Mouse (Mus musculus) cerebellum, adult 2 months (tissue): ENCODE measurements at regions not wholly inside any gene's neighbourhood (a gene's known extent, or its start where the extent isn't known, plus 50 kb on each side); places are given as distances from the start of the nearest gene placed in this dataset.

ENCODE experiments used
- DNase-seq, 2 experiments: peaks; one replicate each; pipeline ENCODE4 v3.0.0; 2021
- H3K27ac ChIP-seq: fragments of 200-500 bp; 2 replicates; pipeline ENCODE4 v1.5.1; 2012; ENCODE audit warnings: low read length, control low read depth, inconsistent platforms; ENCODE audit not compliant: insufficient read depth
- H3K27me3 ChIP-seq: fragments of 200-500 bp; 2 replicates; pipeline ENCODE4 v1.6.1; 2012; ENCODE audit warnings: inconsistent platforms, mild to moderate bottlenecking, low read length, moderate library complexity; ENCODE audit not compliant: control insufficient read depth, insufficient read depth
- H3K4me1 ChIP-seq: fragments of 200-500 bp; 2 replicates; pipeline ENCODE4 v1.6.1; 2011; ENCODE audit warnings: low read length; ENCODE audit not compliant: control insufficient read depth, insufficient read depth
- H3K4me3 ChIP-seq: fragments of 200-500 bp; replicated peaks from 2 replicates; pipeline ENCODE3; 2011; ENCODE audit warnings: mild to moderate bottlenecking, low read depth, low read length, control low read depth; ENCODE audit not compliant: insufficient read depth
- CTCF ChIP-seq: fragments of 200-500 bp; IDR thresholded peaks from 2 replicates; pipeline ENCODE4 v1.5.1; 2011; ENCODE audit warnings: low read depth, mild to moderate bottlenecking, control low read depth, low read length, moderate library complexity, borderline replicate concordance; ENCODE audit not compliant: insufficient read depth
- POLR2A ChIP-seq: fragments of 200-500 bp; IDR thresholded peaks from 2 replicates; pipeline ENCODE4 v1.6.1; 2011; ENCODE audit warnings: low read length, control low read depth, borderline replicate concordance; ENCODE audit not compliant: insufficient read depth
- WGBS: fragments of 180-500 bp; shearing (Covaris S2); methylation state at CpG from one replicate; pipeline ENCODE4 v1.1.7; 2018; 5-methylcytosine and 5-hydroxymethylcytosine counted together

DNA sequence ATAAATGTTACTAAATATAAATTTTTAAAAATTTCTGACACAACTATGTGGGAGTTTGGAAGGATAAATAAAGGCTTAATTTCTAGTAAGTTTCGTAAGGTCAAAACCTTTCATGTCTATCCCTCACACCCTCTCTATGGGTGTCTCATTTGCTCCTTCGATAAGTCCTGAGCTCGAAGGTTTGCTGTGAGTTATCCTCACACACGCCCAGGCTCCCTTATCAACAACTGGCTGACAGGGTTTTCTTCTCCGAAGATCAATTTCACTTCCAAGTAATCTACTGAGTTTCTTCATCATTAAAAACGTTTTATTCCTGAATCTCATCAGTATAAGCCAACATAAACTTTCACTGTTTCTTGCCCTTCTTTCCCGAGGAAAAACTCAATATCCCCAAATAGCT is 416.0 kb upstream of the Nudt12 start:
- H3K27me3 ChIP-seq = no peaks in the 10 kb centered on the region
- no peak overlapping the region for H3K27ac ChIP-seq
- H3K4me3 ChIP-seq = no peak overlapping the region
- 78% methylated on average over 7 of the region's 7 CpGs for WGBS
- no peak for DNase-seq
- no peaks in the 10 kb centered on the region for H3K4me1 ChIP-seq
- TF ChIP-seq CTCF (no peak), POLR2A (no peak)

DNA sequence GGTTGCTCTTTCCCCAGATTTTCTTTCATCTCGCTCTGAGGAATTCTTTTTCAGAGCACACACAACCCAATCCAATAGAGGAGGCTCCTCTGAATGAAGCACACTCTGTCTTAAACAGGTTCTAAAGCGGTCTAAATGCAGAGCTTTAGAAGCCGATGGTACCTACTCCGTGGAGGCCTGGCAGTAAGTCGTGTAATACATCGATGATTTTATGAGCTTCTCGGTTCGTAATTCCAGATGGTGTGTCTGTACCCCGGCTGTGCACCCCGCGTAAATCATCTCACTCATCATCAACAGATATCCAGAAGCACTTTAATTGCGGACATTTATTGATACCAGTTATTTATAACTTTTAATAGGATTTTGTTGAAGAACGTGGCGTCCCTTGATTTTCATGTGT is 408.3 kb upstream of the Nudt12 start:
- TF ChIP-seq CTCF (no peak), POLR2A (no peak)
- no peak for DNase-seq
- H3K4me3 ChIP-seq = no peak overlapping the region
- H3K4me1 ChIP-seq = no peaks in the 10 kb centered on the region
- H3K27me3 ChIP-seq = no peaks in the 10 kb centered on the region
- 80% methylated on average over 14 of the region's 14 CpGs for WGBS
- H3K27ac ChIP-seq = no peak overlapping the region

DNA sequence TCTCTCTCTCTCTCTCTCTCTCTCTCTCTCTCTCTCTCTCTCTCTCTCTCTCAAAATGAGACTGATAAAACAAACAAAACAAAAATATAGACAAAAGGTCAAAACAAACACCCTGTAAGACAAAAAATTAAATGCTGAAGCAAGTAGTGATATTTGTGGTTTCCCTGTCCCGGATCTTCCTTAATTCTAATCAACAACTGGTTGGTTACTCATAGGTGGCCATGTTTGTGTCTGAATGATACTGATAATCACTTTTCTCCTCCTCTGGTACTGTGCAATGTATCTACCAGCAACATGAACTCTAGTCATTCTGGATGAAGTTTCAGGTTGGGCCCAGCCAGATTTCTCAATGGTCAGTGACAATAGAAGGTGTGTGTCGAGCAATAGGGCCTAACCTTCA is 396.1 kb upstream of the Nudt12 start:
- TF ChIP-seq POLR2A = no peak
- TF ChIP-seq CTCF = no peak
- H3K27me3 ChIP-seq = no peaks in the 10 kb centered on the region
- no peaks in the 10 kb centered on the region for H3K4me1 ChIP-seq
- no peak overlapping the region for H3K4me3 ChIP-seq
- no peak for DNase-seq
- 83% methylated on average over 2 of the region's 2 CpGs for WGBS
- no peak overlapping the region for H3K27ac ChIP-seq

DNA sequence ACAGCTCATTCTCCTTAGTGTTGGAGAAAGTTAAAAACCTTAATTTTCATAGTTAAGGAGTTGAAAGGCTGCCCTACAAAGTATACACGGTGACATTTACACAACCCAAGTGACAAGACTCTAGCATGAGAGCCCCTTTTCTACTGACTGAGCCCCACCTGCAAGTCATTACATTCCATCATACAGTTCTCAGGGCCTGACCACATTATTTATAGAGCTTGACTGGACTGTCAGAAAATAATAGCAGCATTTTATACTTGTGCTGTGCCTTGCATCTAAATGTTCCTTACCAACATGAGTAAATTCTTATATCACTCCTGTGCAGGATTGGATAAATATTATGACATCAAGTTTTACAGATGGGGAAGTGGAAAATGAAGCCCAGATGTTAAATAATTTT is 391.4 kb upstream of the Nudt12 start:
- Histone ChIP-seq H3K27me3 (no peaks in the 10 kb centered on the region), H3K27ac (no peak overlapping the region), H3K4me1 (no peaks in the 10 kb centered on the region), H3K4me3 (no peak overlapping the region)
- WGBS = 81% methylated on average over 1 of the region's 1 CpGs
- TF ChIP-seq CTCF (no peak), POLR2A (no peak)
- no peak for DNase-seq

DNA sequence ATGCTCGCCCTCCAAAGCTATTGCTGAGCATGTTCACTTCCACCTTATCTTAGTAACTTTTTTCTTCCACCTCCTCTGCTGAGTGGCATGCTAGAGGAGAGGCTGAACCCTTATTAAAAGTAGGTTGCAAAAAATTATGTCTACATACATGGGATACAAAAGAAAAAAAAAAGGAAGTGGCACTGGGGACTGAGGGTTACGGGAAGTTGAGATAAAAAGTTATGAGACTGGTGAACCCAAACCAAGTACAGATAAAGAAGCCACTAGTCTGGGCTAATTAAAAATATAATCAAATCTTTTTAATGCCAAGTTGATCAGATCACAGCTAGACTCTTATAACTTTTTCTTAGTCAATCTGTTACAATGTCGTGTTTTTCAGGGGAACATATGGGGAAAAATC is 384.2 kb upstream of the Nudt12 start:
- Histone ChIP-seq H3K27me3 (no peaks in the 10 kb centered on the region), H3K4me3 (no peak overlapping the region), H3K27ac (no peak overlapping the region), H3K4me1 (no peaks in the 10 kb centered on the region)
- DNase-seq = no peak
- no peak for TF ChIP-seq POLR2A
- no peak for TF ChIP-seq CTCF
- WGBS = 91% methylated on average over 3 of the region's 3 CpGs

DNA sequence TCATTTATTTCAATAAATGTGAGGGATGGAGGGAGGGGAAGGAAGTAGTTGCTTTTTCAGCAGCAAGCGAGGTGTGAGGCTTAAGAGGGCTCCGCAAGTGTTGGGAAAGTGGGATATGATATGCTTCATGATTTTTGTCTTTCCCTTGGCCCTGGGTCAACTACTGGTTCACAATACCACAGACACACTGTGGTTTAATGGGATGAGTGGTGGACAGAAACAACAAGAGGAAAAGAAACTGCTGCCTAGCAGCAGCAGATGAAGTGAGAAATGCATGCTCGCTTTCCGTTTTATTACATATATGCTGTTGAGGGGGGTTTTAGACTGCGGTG is 369.9 kb upstream of the Nudt12 start:
- Histone ChIP-seq H3K4me1 (no peaks in the 10 kb centered on the region), H3K27ac (no peak overlapping the region), H3K27me3 (no peaks in the 10 kb centered on the region), H3K4me3 (no peak overlapping the region)
- TF ChIP-seq CTCF (no peak), POLR2A (no peak)
- 78% methylated on average over 5 of the region's 5 CpGs for WGBS
- DNase-seq = no peak

DNA sequence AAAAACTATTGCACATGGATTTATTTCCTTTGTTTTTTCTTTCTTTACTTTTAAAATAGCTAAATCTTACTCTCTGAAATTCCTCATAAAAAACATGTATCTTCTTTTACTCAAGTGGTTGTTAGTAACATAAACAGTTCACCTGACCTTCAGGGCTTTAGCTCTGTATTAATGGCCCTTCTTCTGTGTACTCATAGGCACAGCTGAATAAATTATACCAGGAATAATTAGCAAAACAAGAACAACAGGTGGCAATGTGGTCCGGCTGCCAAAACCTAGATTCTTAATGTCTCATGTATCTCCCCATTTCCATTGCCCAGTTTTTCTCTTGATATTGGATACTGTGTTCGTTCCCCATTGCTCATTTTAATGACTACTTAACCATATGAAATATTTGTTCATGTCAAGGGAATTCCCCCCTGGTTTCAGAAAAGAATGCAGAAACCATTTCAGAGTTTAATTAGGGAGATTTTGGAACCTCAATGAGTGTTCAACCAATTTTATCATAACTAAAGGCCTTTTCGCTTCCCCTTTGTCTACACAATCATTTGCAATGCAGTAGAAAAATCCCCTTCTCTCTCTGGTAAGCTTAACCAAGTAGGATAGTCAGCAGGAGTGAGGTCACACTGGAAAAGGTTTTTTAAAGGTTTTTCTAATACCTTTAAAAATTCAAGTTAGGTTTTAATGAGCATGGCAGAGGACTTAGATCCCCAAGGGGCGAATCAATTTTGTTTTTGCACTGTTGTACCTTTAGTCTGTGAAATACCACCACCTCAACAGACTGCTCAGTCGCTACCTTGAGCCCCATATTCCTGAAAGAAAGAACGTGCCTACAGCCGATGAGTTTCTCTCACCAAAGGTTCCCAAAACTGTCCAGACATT is 369.3 kb upstream of the Nudt12 start:
- WGBS = 62% methylated on average over 7 of the region's 7 CpGs
- H3K4me1 ChIP-seq = no peaks in the 10 kb centered on the region

DNA sequence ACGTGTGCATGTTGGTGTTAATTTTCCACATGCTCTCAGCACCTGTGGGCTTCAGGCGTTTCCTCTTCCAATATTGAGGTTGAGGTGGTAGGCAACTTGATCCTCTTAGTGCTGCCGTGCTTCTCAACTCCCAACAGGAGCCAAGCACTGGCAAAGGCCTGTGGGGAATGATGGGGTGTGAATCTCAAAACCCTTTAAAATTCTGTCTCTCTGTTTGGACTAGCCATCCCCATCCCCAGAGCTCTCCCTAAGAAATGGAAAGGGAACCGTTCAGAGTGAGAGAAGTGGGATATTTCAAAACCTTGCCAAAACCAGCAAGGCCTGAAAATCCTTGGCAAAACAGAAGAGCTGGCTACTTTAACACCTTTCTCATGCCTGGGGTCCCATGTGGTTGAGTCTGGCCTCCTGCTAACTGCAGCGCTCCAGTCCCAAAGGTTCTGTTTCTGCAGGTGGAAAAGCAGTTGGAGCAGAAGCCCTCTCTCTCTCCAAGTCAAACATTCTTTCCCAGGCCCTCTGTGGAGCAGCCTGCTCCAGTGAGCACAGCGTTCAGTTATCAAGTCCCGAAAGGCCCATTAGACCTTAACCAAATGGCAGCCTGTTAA is 360.4 kb upstream of the Nudt12 start:
- no peak for DNase-seq

More for the DNA sequence above, 369.3 kb upstream of the Nudt12 start:
- Histone ChIP-seq H3K27ac (no peak overlapping the region), H3K27me3 (no peaks in the 10 kb centered on the region), H3K4me3 (no peak overlapping the region)
- TF ChIP-seq CTCF (no peak), POLR2A (no peak)
- no peak for DNase-seq

More for the DNA sequence above, 360.4 kb upstream of the Nudt12 start:
- no peaks in the 10 kb centered on the region for H3K4me1 ChIP-seq
- no peaks in the 10 kb centered on the region for H3K27me3 ChIP-seq
- H3K4me3 ChIP-seq = no peak overlapping the region
- no peak for TF ChIP-seq CTCF
- no peak for TF ChIP-seq POLR2A
- 15% methylated on average over 7 of the region's 7 CpGs for WGBS
- H3K27ac ChIP-seq = no peak overlapping the region
